Mouse (Mus musculus): ENCODE data around the gene Usf2.
"Not testable (repeated sequence)": the region's sequence is repeated elsewhere in the genome, so short reads cannot be mapped to it uniquely, and the experiment has no call there.

DNA sequence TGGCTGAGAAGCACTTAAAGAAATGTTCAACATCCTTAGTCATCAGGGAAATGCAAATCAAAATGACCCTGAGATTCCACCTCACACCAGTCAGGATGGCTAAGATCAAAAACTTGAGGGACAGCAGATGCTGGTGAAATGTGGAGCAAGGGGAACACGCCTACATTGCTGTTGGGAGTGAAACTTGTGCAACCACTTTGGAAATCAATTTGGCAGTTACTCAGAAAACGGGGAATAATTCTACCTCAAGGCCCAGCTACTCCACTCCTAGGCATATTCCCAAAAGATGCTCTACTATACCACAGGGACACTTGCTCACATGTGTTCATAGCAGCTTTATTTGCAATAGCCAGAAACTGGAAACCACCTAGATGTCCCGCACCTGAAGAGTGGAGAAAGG, 6.7 kb downstream of the Usf2 start:
- not testable (repeated sequence) for TF ChIP-seq CTCF (IDR thresholded peaks at IDR 0.05; ENCODE audit: borderline replicate concordance, control insufficient read depth, extremely low read depth, insufficient read depth, low read length, poor library complexity); POLR2A (IDR thresholded peaks at IDR 0.05; ENCODE audit: control insufficient read depth, extremely low read depth, insufficient read depth, low read length, poor library complexity)

All from thymus, adult 2 months (tissue).